Mouse (Mus musculus) frontal cortex, adult 2 months (tissue): ENCODE results near the gene Vmn2r36. TPM values are rescaled to one million over a fixed set of nuclear protein-coding genes. Genes with fewer than 3 reads are reported as not detected.
"Not testable (repeated sequence)": the region's sequence is repeated elsewhere in the genome, so short reads cannot be mapped to it uniquely, and the experiment has no call there.

Experiments
- DNase-seq, 2 experiments: peaks; one replicate each; pipeline ENCODE4 v3.0.0; 2022; ENCODE audit warnings: low spot score in 1 of 2; ENCODE audit errors: extremely low spot score in 1 of 2
- polyA plus RNA-seq: library from polyadenylated mRNA; depleted of rRNA; stranded (reverse); fragments of >200 nt; gene quantifications from 2 replicates; pipeline ENCODE4 v1.2.3, GENCODE M21; 2012; rRNA removed

Vmn2r36 gene
- polyA plus RNA-seq: not detected in 2 replicates

GRCm38 (mm10) chr7:7902395-7902794 lies at the start of gene Vmn2r36:
Gene Vmn2r36 (minus strand): TSS chr7:7902495.
- not testable (repeated sequence) for DNase-seq

Other genes starting within 250 kb of the Vmn2r36 start
- not detected in 2 replicates for gene Vmn2r34, start 213.0 kb downstream of the Vmn2r36 start, polyA plus RNA-seq
- gene Vmn2r35, start 82.6 kb downstream of the Vmn2r36 start, polyA plus RNA-seq: not detected in 2 replicates